Mouse (Mus musculus): ENCODE results near the gene Olfr45. TPM values are rescaled to one million over a fixed set of nuclear protein-coding genes. Genes with fewer than 3 reads are reported as not detected.

Olfr45 gene
- polyA plus RNA-seq, 1 experiment from 2014 or later = not detected

- H3K27me3 ChIP-seq (ENCODE audit: control insufficient read depth, insufficient read depth, low read length) = no peaks in the 10 kb centered on the region
- H3K4me3 ChIP-seq (ENCODE audit: low read depth, low read length) = no peak overlapping the region
- H3K4me1 ChIP-seq (ENCODE audit: control insufficient read depth, insufficient read depth, low read length) = no peaks in the 10 kb centered on the region
- H3K36me3 ChIP-seq (ENCODE audit: control insufficient read depth, insufficient read depth, low read length) = no peaks in the 10 kb centered on the region
- H3K9ac ChIP-seq (ENCODE audit: low read depth, low read length) = no peak overlapping the region
- no peaks in the 10 kb centered on the region for H3K9me3 ChIP-seq (replicated peaks; ENCODE audit: control insufficient read depth, low read length)
- 74% methylated on average over 7 of the region's 7 CpGs for WGBS (ENCODE audit: insufficient replicate concordance)
- H3K4me2 ChIP-seq = no peak overlapping the region
- no peak overlapping the region for H3K27ac ChIP-seq (ENCODE audit: low read depth, low read length)
- no peak for ATAC-seq (replicated peaks; ENCODE audit: insufficient number of reproducible peaks, low FRiP score, low TSS enrichment)
These were observed 35.7 kb downstream of the Olfr45 start for GRCm38 (mm10) chr7:140717155-140718055.

DNA sequence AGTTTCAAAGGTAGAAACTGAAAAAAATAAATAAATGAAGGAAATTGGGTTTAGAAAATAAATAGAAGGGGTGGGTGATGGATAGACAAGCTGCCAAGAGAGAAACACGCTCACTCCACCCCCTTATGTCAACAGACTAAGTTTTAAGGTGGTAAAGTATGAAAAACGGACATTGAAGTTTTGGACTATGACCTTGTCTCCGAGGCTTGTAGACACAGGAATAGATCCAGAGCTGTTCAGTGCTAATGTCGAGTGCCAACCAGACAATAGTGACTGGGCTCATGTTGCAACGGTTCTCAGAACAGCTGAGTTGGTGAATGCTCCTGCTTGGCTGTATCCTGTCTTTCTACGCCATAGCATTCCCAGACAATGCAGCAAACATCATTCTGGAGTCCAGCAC lies 39.3 kb downstream of the Olfr45 start:
- 66% methylated on average over 6 of the region's 6 CpGs for WGBS (ENCODE audit: insufficient replicate concordance)
- ATAC-seq (replicated peaks; ENCODE audit: insufficient number of reproducible peaks, low FRiP score, low TSS enrichment) = no peak
- H3K4me2 ChIP-seq = no peak overlapping the region

GRCm38 (mm10) chr7:140725558-140725957 lies 43.8 kb downstream of the Olfr45 start:
- Histone ChIP-seq H3K27ac (ENCODE audit: low read depth, low read length) (no peak overlapping the region), H3K27me3 (ENCODE audit: control insufficient read depth, insufficient read depth, low read length) (no peaks in the 10 kb centered on the region), H3K4me2 (no peak overlapping the region), H3K36me3 (ENCODE audit: control insufficient read depth, insufficient read depth, low read length) (no peaks in the 10 kb centered on the region), H3K4me3 (ENCODE audit: low read depth, low read length) (no peak overlapping the region), H3K9ac (ENCODE audit: low read depth, low read length) (no peak overlapping the region), H3K9me3 (replicated peaks; ENCODE audit: control insufficient read depth, low read length) (no peaks in the 10 kb centered on the region), H3K4me1 (ENCODE audit: control insufficient read depth, insufficient read depth, low read length) (no peaks in the 10 kb centered on the region)
- ATAC-seq (replicated peaks; ENCODE audit: insufficient number of reproducible peaks, low FRiP score, low TSS enrichment) = no peak

More for the DNA sequence above, 39.3 kb downstream of the Olfr45 start:
- no peaks in the 10 kb centered on the region for H3K4me1 ChIP-seq (ENCODE audit: control insufficient read depth, insufficient read depth, low read length)
- no peaks in the 10 kb centered on the region for H3K36me3 ChIP-seq (ENCODE audit: control insufficient read depth, insufficient read depth, low read length)
- H3K27me3 ChIP-seq (ENCODE audit: control insufficient read depth, insufficient read depth, low read length) = no peaks in the 10 kb centered on the region
- H3K9me3 ChIP-seq (replicated peaks; ENCODE audit: control insufficient read depth, low read length) = no peaks in the 10 kb centered on the region
- no peak overlapping the region for H3K9ac ChIP-seq (ENCODE audit: low read depth, low read length)
- no peak overlapping the region for H3K27ac ChIP-seq (ENCODE audit: low read depth, low read length)
- H3K4me3 ChIP-seq (ENCODE audit: low read depth, low read length) = no peak overlapping the region

- Histone ChIP-seq H3K4me1 (ENCODE audit: control insufficient read depth, insufficient read depth, low read length) (no peaks in the 10 kb centered on the region), H3K4me2 (no peak overlapping the region), H3K36me3 (ENCODE audit: control insufficient read depth, insufficient read depth, low read length) (no peaks in the 10 kb centered on the region), H3K9me3 (replicated peaks; ENCODE audit: control insufficient read depth, low read length) (no peaks in the 10 kb centered on the region), H3K9ac (ENCODE audit: low read depth, low read length) (no peak overlapping the region), H3K27me3 (ENCODE audit: control insufficient read depth, insufficient read depth, low read length) (no peaks in the 10 kb centered on the region), H3K4me3 (ENCODE audit: low read depth, low read length) (no peak overlapping the region), H3K27ac (ENCODE audit: low read depth, low read length) (no peak overlapping the region)
- WGBS (ENCODE audit: insufficient replicate concordance) = 66% methylated on average over 2 of the region's 2 CpGs
- no peak for ATAC-seq (replicated peaks; ENCODE audit: insufficient number of reproducible peaks, low FRiP score, low TSS enrichment)
These were observed 51.4 kb downstream of the Olfr45 start for GRCm38 (mm10) chr7:140733162-140733561.

Other genes starting within 250 kb of the Olfr45 start
- gene Olfr533, start 218.6 kb upstream of the Olfr45 start, polyA plus RNA-seq (2014; fragmentation: Nextera tagmentation; extraction: Ambion mirVana) = not detected in 2 replicates
- gene Olfr535, start 197.7 kb upstream of the Olfr45 start, polyA plus RNA-seq (2014; fragmentation: Nextera tagmentation; extraction: Ambion mirVana) = not detected in 2 replicates
- gene Olfr536, start 174.6 kb upstream of the Olfr45 start, polyA plus RNA-seq (2014; fragmentation: Nextera tagmentation; extraction: Ambion mirVana) = not detected in 2 replicates
- not detected in 2 replicates for gene Olfr538, start 114.1 kb upstream of the Olfr45 start, polyA plus RNA-seq (2014; fragmentation: Nextera tagmentation; extraction: Ambion mirVana)
- not detected in 2 replicates for gene Olfr46, start 80.7 kb upstream of the Olfr45 start, polyA plus RNA-seq (2014; fragmentation: Nextera tagmentation; extraction: Ambion mirVana)
- not detected in 2 replicates for gene Olfr61, start 53.0 kb upstream of the Olfr45 start, polyA plus RNA-seq (2014; fragmentation: Nextera tagmentation; extraction: Ambion mirVana)
- not detected in 2 replicates for gene Olfr53, start 35.5 kb upstream of the Olfr45 start, polyA plus RNA-seq (2014; fragmentation: Nextera tagmentation; extraction: Ambion mirVana)
- gene Olfr539, start 22.0 kb upstream of the Olfr45 start, polyA plus RNA-seq (2014; fragmentation: Nextera tagmentation; extraction: Ambion mirVana) = not detected in 2 replicates
- gene Olfr541, start 15.3 kb downstream of the Olfr45 start, polyA plus RNA-seq (2014; fragmentation: Nextera tagmentation; extraction: Ambion mirVana) = not detected in 2 replicates
- not detected in 2 replicates for gene Cyp2e1, start 81.8 kb downstream of the Olfr45 start, polyA plus RNA-seq (2014; fragmentation: Nextera tagmentation; extraction: Ambion mirVana)
- 0.25 and 0.70 TPM in 2 replicates for gene Syce1, start 105.9 kb downstream of the Olfr45 start, polyA plus RNA-seq (2014; fragmentation: Nextera tagmentation; extraction: Ambion mirVana)
- 0.93 and 1.0 TPM in 2 replicates for gene Zfp941, start 140.2 kb downstream of the Olfr45 start, polyA plus RNA-seq (2014; fragmentation: Nextera tagmentation; extraction: Ambion mirVana)
- gene Urah, start 153.1 kb downstream of the Olfr45 start, polyA plus RNA-seq (2014; fragmentation: Nextera tagmentation; extraction: Ambion mirVana) = not detected in 2 replicates
- not detected in 2 replicates for gene Scgb1c1, start 163.6 kb downstream of the Olfr45 start, polyA plus RNA-seq (2014; fragmentation: Nextera tagmentation; extraction: Ambion mirVana)
- gene Odf3, start 165.9 kb downstream of the Olfr45 start, polyA plus RNA-seq (2014; fragmentation: Nextera tagmentation; extraction: Ambion mirVana) = not detected in 2 replicates
- gene Gm45785, start 174.4 kb downstream of the Olfr45 start, polyA plus RNA-seq (2014; fragmentation: Nextera tagmentation; extraction: Ambion mirVana) = not detected in 2 replicates
- 38.9 and 47.8 TPM in 2 replicates for gene Ric8a, start 175.0 kb downstream of the Olfr45 start, polyA plus RNA-seq (2014; fragmentation: Nextera tagmentation; extraction: Ambion mirVana)
- gene Bet1l, start 175.6 kb downstream of the Olfr45 start, polyA plus RNA-seq (2014; fragmentation: Nextera tagmentation; extraction: Ambion mirVana) = 29.4 and 30.8 TPM in 2 replicates
- gene Psmd13, start 200.0 kb downstream of the Olfr45 start, polyA plus RNA-seq (2014; fragmentation: Nextera tagmentation; extraction: Ambion mirVana) = 102 and 139 TPM in 2 replicates
- gene Sirt3, start 200.4 kb downstream of the Olfr45 start, polyA plus RNA-seq (2014; fragmentation: Nextera tagmentation; extraction: Ambion mirVana) = 31.9 and 34.8 TPM in 2 replicates
- gene Cox8b, start 218.5 kb downstream of the Olfr45 start, polyA plus RNA-seq (2014; fragmentation: Nextera tagmentation; extraction: Ambion mirVana) = 69.2 and 75.4 TPM in 2 replicates
- not detected in 2 replicates for gene Nlrp6, start 239.0 kb downstream of the Olfr45 start, polyA plus RNA-seq (2014; fragmentation: Nextera tagmentation; extraction: Ambion mirVana)